Mouse (Mus musculus): ENCODE data around the gene Cacna1c.

Cacna1c gene

DNA sequence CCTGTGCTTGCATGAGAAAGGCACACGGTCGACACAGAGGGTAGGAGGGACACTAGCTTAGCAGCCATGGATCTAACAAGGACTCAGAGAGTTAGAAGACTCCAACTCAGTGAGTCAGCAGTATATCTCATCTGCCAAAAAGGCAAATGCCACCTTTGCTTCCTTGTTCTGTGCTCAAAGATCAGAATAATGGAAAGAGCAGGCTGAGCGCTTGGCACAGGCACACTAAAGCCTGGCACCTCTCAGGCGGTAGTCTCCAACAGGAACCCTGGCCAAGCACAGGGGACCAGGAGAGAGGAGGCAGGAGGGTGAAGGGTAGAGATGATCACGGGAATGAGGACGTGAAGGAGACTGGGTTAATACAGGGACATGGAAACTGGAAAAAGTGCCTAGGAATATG is 119.0 kb downstream of the Cacna1c start:
- Histone ChIP-seq H3K36me3 (ENCODE audit: insufficient read depth, low read length) (no peaks in the 10 kb centered on the region), H3K4me1 (replicated peaks; ENCODE audit: low read depth, low read length) (no peaks in the 10 kb centered on the region), H3K27me3 (ENCODE audit: insufficient read depth, low read length) (peaks cover 5% of the 10 kb centered on the region), H3K4me3 (replicated peaks; ENCODE audit: low read length) (no peak overlapping the region), H3K9me3 (ENCODE audit: low read length) (no peaks in the 10 kb centered on the region)
- TF ChIP-seq POU5F1 (IDR thresholded peaks at IDR 0.05; ENCODE audit: borderline replicate concordance, low read length) (no peak), CTCF (conservative IDR thresholded peaks at IDR 0.05; ENCODE audit: low read length) (no peak), NANOG (IDR thresholded peaks at IDR 0.05; ENCODE audit: borderline replicate concordance, low read length) (no peak)

DNA sequence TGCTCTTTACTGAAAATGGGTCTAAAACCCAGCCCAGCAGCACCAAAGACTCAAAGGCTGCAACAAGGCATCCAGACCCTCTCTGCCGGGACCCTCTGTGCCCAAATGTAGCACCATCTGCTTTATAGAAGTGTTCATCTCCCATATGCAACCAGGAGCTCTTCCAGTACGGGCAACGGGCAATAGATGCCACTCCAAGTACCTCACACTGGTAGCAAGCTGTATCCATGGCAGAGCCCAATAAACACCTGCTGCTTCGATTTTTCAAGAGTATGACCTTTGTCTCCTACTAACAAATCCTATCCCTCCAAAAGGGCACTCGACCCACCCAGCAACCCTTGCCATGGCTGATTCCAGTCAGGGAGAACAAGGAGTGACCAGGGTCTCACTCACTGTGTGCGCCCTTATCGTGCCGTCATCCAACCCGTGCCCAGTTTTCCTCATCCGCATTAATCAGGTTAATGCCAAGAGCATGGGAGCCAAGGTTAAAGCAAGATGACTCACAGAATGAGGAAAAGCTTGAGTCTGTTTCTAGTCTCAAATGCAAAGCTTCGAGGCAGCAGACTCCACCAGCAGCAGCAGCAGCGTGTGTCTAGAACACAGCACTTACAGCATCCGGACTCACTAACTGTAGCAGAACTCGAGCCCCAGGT is 122.7 kb downstream of the Cacna1c start:
- Histone ChIP-seq H3K4me3 (replicated peaks; ENCODE audit: low read length) (no peak overlapping the region), H3K27me3 (ENCODE audit: insufficient read depth, low read length) (peaks cover 5% of the 10 kb centered on the region), H3K9me3 (ENCODE audit: low read length) (no peaks in the 10 kb centered on the region), H3K36me3 (ENCODE audit: insufficient read depth, low read length) (no peaks in the 10 kb centered on the region), H3K4me1 (replicated peaks; ENCODE audit: low read depth, low read length) (no peaks in the 10 kb centered on the region)
- TF ChIP-seq NANOG (IDR thresholded peaks at IDR 0.05; ENCODE audit: borderline replicate concordance, low read length) = no peak
- TF ChIP-seq CTCF (conservative IDR thresholded peaks at IDR 0.05; ENCODE audit: low read length) = no peak
- TF ChIP-seq POU5F1 (IDR thresholded peaks at IDR 0.05; ENCODE audit: borderline replicate concordance, low read length) = no peak

- Histone ChIP-seq H3K9me3 (ENCODE audit: low read length) (no peaks in the 10 kb centered on the region), H3K36me3 (ENCODE audit: insufficient read depth, low read length) (no peaks in the 10 kb centered on the region), H3K4me1 (replicated peaks; ENCODE audit: low read depth, low read length) (no peaks in the 10 kb centered on the region), H3K27me3 (ENCODE audit: insufficient read depth, low read length) (peaks cover 5% of the 10 kb centered on the region), H3K4me3 (replicated peaks; ENCODE audit: low read length) (no peak overlapping the region)
- TF ChIP-seq POU5F1 (IDR thresholded peaks at IDR 0.05; ENCODE audit: borderline replicate concordance, low read length) (no peak), NANOG (IDR thresholded peaks at IDR 0.05; ENCODE audit: borderline replicate concordance, low read length) (no peak), CTCF (conservative IDR thresholded peaks at IDR 0.05; ENCODE audit: low read length) (no peak)
Observed at GRCm38 (mm10) chr6:119072772-119073171, 123.4 kb downstream of the Cacna1c start.

GRCm38 (mm10) chr6:119070771-119071170 is 125.4 kb downstream of the Cacna1c start:
- Histone ChIP-seq H3K4me3 (replicated peaks; ENCODE audit: low read length) (no peak overlapping the region), H3K27me3 (ENCODE audit: insufficient read depth, low read length) (peaks cover 5% of the 10 kb centered on the region), H3K4me1 (replicated peaks; ENCODE audit: low read depth, low read length) (no peaks in the 10 kb centered on the region), H3K9me3 (ENCODE audit: low read length) (no peaks in the 10 kb centered on the region), H3K36me3 (ENCODE audit: insufficient read depth, low read length) (no peaks in the 10 kb centered on the region)
- TF ChIP-seq NANOG (IDR thresholded peaks at IDR 0.05; ENCODE audit: borderline replicate concordance, low read length) = no peak
- TF ChIP-seq CTCF (conservative IDR thresholded peaks at IDR 0.05; ENCODE audit: low read length) = no peak
- TF ChIP-seq POU5F1 (IDR thresholded peaks at IDR 0.05; ENCODE audit: borderline replicate concordance, low read length) = no peak

DNA sequence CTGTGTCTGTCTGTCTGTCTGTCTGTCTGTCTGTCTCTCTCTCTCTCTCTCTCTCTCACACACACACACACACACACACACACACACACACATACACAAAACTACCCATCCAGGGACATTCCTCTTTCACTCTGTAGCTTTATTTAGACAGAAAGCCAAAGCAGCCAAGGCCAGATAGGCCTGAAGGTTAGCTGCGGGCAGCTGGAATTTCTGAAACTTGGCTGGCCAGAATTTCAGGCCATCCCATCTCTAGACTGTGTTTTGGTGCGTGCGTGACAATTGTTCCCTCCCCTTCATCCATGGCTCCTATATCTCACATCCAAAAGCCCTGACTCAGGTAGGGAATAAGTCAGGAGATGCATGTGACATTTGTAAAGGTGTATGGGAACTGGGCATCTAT is 125.9 kb downstream of the Cacna1c start:
- Histone ChIP-seq H3K27me3 (ENCODE audit: insufficient read depth, low read length) (peaks cover 5% of the 10 kb centered on the region), H3K4me3 (replicated peaks; ENCODE audit: low read length) (no peak overlapping the region), H3K36me3 (ENCODE audit: insufficient read depth, low read length) (no peaks in the 10 kb centered on the region), H3K4me1 (replicated peaks; ENCODE audit: low read depth, low read length) (no peaks in the 10 kb centered on the region), H3K9me3 (ENCODE audit: low read length) (no peaks in the 10 kb centered on the region)
- TF ChIP-seq NANOG (IDR thresholded peaks at IDR 0.05; ENCODE audit: borderline replicate concordance, low read length) (no peak), CTCF (conservative IDR thresholded peaks at IDR 0.05; ENCODE audit: low read length) (no peak), POU5F1 (IDR thresholded peaks at IDR 0.05; ENCODE audit: borderline replicate concordance, low read length) (no peak)

DNA sequence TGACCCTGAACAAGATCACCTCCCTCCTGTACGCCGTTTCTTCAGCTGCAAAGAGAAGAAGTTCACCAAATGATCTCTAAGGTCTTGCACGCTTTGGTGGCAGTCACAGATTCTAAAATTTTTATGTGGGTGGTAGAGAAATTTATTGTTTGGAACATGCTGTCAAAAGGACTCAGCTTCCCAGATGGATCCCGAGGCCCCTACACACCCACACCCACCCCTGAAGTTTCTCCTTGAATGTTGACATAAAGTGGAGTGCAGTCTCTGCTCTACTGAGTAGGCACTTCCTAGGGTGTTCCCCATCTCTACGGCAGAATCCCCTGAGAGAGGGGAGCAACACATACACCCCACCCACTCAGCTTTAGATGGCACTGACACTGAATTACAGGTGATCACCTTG is 127.1 kb downstream of the Cacna1c start:
- Histone ChIP-seq H3K4me3 (replicated peaks; ENCODE audit: low read length) (no peak overlapping the region), H3K4me1 (replicated peaks; ENCODE audit: low read depth, low read length) (no peaks in the 10 kb centered on the region), H3K27me3 (ENCODE audit: insufficient read depth, low read length) (peaks cover 5% of the 10 kb centered on the region), H3K9me3 (ENCODE audit: low read length) (no peaks in the 10 kb centered on the region), H3K36me3 (ENCODE audit: insufficient read depth, low read length) (no peaks in the 10 kb centered on the region)
- TF ChIP-seq POU5F1 (IDR thresholded peaks at IDR 0.05; ENCODE audit: borderline replicate concordance, low read length) = no peak
- TF ChIP-seq CTCF (conservative IDR thresholded peaks at IDR 0.05; ENCODE audit: low read length) = no peak
- no peak for TF ChIP-seq NANOG (IDR thresholded peaks at IDR 0.05; ENCODE audit: borderline replicate concordance, low read length)

DNA sequence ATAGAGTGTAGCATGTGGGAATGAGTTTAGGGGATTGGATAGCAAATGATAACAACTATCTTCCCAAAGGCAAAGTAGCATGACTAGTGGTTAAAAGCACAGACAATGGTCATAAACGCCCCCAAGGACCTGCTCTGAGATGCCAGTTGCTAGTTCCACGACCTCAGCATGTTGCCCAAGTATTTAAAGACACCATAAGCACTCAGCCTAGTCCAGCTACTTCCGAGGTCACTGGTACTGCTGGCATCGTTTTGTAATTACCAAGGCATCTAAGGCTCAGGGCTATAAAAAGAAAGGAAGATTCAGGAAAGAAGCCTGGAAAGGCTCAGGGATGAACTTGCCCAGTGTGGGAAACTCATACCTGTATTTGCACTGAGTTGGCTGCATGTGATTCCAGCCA is 127.6 kb downstream of the Cacna1c start:
- peaks cover 4% of the 10 kb centered on the region; the same call in 1 of the 2 replicates for H3K27me3 ChIP-seq (ENCODE audit: insufficient read depth, low read length)
- no peak overlapping the region for H3K4me3 ChIP-seq (replicated peaks; ENCODE audit: low read length)
- H3K9me3 ChIP-seq (ENCODE audit: low read length) = no peaks in the 10 kb centered on the region
- no peaks in the 10 kb centered on the region for H3K4me1 ChIP-seq (replicated peaks; ENCODE audit: low read depth, low read length)
- no peak for TF ChIP-seq POU5F1 (IDR thresholded peaks at IDR 0.05; ENCODE audit: borderline replicate concordance, low read length)
- H3K36me3 ChIP-seq (ENCODE audit: insufficient read depth, low read length) = no peaks in the 10 kb centered on the region

DNA sequence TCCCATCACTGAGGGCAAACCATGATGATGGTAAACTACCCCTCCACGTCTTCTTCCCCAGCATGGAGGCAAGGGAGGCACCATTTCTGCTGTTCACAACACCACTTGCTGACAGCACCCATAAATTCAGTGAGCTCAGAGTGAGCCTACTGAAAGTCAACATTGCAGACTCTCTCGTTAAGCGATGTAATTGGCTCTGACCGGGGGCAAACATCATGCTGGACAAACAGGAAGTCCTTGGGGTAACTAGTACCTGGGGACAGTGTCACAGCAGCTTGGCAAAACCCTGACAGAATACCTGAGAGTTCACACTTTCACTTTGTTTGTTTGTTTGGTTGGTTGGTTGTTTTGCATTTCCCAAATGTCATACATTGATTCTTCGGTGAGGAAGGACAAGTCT is 131.3 kb downstream of the Cacna1c start:
- no peaks in the 10 kb centered on the region for H3K9me3 ChIP-seq (ENCODE audit: low read length)

GRCm38 (mm10) chr6:119064430-119064829 is 131.8 kb downstream of the Cacna1c start:
- Histone ChIP-seq H3K4me3 (replicated peaks; ENCODE audit: low read length) (no peak overlapping the region), H3K36me3 (ENCODE audit: insufficient read depth, low read length) (no peaks in the 10 kb centered on the region), H3K27me3 (ENCODE audit: insufficient read depth, low read length) (no peaks in the 10 kb centered on the region), H3K9me3 (ENCODE audit: low read length) (no peaks in the 10 kb centered on the region), H3K4me1 (replicated peaks; ENCODE audit: low read depth, low read length) (no peaks in the 10 kb centered on the region)
- no peak for TF ChIP-seq CTCF (conservative IDR thresholded peaks at IDR 0.05; ENCODE audit: low read length)
- no peak for TF ChIP-seq NANOG (IDR thresholded peaks at IDR 0.05; ENCODE audit: borderline replicate concordance, low read length)
- TF ChIP-seq POU5F1 (IDR thresholded peaks at IDR 0.05; ENCODE audit: borderline replicate concordance, low read length) = no peak

More for the DNA sequence above, 131.3 kb downstream of the Cacna1c start:
- no peak overlapping the region for H3K4me3 ChIP-seq (replicated peaks; ENCODE audit: low read length)
- TF ChIP-seq POU5F1 (IDR thresholded peaks at IDR 0.05; ENCODE audit: borderline replicate concordance, low read length) (no peak), NANOG (IDR thresholded peaks at IDR 0.05; ENCODE audit: borderline replicate concordance, low read length) (no peak), CTCF (conservative IDR thresholded peaks at IDR 0.05; ENCODE audit: low read length) (no peak)
- H3K4me1 ChIP-seq (replicated peaks; ENCODE audit: low read depth, low read length) = no peaks in the 10 kb centered on the region
- no peaks in the 10 kb centered on the region for H3K36me3 ChIP-seq (ENCODE audit: insufficient read depth, low read length)
- H3K27me3 ChIP-seq (ENCODE audit: insufficient read depth, low read length) = no peaks in the 10 kb centered on the region
